Mouse (Mus musculus) skeletal muscle tissue, postnatal 0 days (tissue): ENCODE measurements around the gene Mcm6. TPM values are rescaled to one million over a fixed set of nuclear protein-coding genes. Genes with fewer than 3 reads are reported as not detected.

Experiments used
- polyA plus RNA-seq: library from polyadenylated mRNA; unstranded; fragments of >200 nt; fragmentation: Nextera tagmentation; extraction: Ambion mirVana; gene quantifications from 2 replicates; pipeline ENCODE4 v1.2.1, GENCODE M21; 2015

The Mcm6 gene
- polyA plus RNA-seq = 29.7 and 37.6 TPM in 2 replicates

GRCm38 (mm10) chr1:128359554-128360376 lies at the start of gene Mcm6:
TSS of gene Mcm6 (minus strand) at chr1:128359664.

GRCm38 (mm10) chr1:128328218-128328617 lies 31.2 kb downstream of the Mcm6 start, which contains the start of gene Lct:
TSS of gene Lct (minus strand) at chr1:128328318.

Other genes with a start within 250 kb of the Mcm6 start
- 55.2 and 55.8 TPM in 2 replicates for gene Ubxn4, start 115.7 kb downstream of the Mcm6 start, polyA plus RNA-seq
- gene Lct, start 31.3 kb downstream of the Mcm6 start, polyA plus RNA-seq = 0.02 and 0.08 TPM in 2 replicates
- gene Dars, start 57.7 kb upstream of the Mcm6 start, polyA plus RNA-seq = 92.5 and 97.9 TPM in 2 replicates
- 1.8 and 2.3 TPM in 2 replicates for gene Cxcr4, start 232.6 kb upstream of the Mcm6 start, polyA plus RNA-seq